Mouse (Mus musculus) mesoderm, embryonic 11.5 days (tissue): ENCODE measurements around the gene Slc5a6.

Source experiments
- DNase-seq: peaks from one replicate; pipeline ENCODE4 v3.0.0-alpha.2; 2012; ENCODE audit warnings: low read depth, low spot score

Slc5a6 gene

GRCm38 (mm10) chr5:31001560-31001959, 47.2 kb downstream of the Slc5a6 start:
- no peak for DNase-seq

- no peak for DNase-seq
Observed at GRCm38 (mm10) chr5:31000993-31001392, 47.7 kb downstream of the Slc5a6 start.

- peak; percentile 17 for DNase-seq
Observed at GRCm38 (mm10) chr5:31000122-31000521, 48.6 kb downstream of the Slc5a6 start.

- DNase-seq: no peak
Observed at GRCm38 (mm10) chr5:30999324-30999723, 49.4 kb downstream of the Slc5a6 start.

GRCm38 (mm10) chr5:30998306-30998705, 50.4 kb downstream of the Slc5a6 start:
- DNase-seq: peak; percentile 58

GRCm38 (mm10) chr5:30994910-30995635, 53.7 kb downstream of the Slc5a6 start:
- DNase-seq: no peak

- no peak for DNase-seq
Observed at GRCm38 (mm10) chr5:30994074-30994473, 54.6 kb downstream of the Slc5a6 start.

GRCm38 (mm10) chr5:30992980-30993676, 55.6 kb downstream of the Slc5a6 start:
- DNase-seq: no peak
